Mouse (Mus musculus) naive thymus-derived CD4-positive, alpha-beta T cell, adult 2 months (primary cell): Measurements from ENCODE around the gene Aunip.

Source experiments
- DNase-seq: peaks from one replicate; pipeline ENCODE4 v3.0.0-alpha.2; 2011; ENCODE audit warnings: low read depth

Gene Aunip

GRCm38 (mm10) chr4:134553631-134554030, 42.8 kb downstream of the Aunip start:
- DNase-seq = no peak

- DNase-seq = peak; percentile 55
Observed at GRCm38 (mm10) chr4:134555956-134556580, 45.3 kb downstream of the Aunip start.

GRCm38 (mm10) chr4:134557626-134558249, 46.9 kb downstream of the Aunip start:
- DNase-seq = no peak

- DNase-seq = no peak
Observed at GRCm38 (mm10) chr4:134558570-134559113, 47.8 kb downstream of the Aunip start.

GRCm38 (mm10) chr4:134559154-134559553, 48.4 kb downstream of the Aunip start:
- DNase-seq = no peak

- DNase-seq = no peak
Observed at GRCm38 (mm10) chr4:134560699-134561098, 49.9 kb downstream of the Aunip start.

- DNase-seq = no peak
Observed at GRCm38 (mm10) chr4:134562014-134562413, 51.2 kb downstream of the Aunip start.

GRCm38 (mm10) chr4:134563624-134564023, 52.8 kb downstream of the Aunip start:
- DNase-seq = no peak

- DNase-seq = no peak
Observed at GRCm38 (mm10) chr4:134564093-134564492, 53.3 kb downstream of the Aunip start.

GRCm38 (mm10) chr4:134567377-134568226, 56.8 kb downstream of the Aunip start:
- DNase-seq = no peak

GRCm38 (mm10) chr4:134569205-134569604, 58.4 kb downstream of the Aunip start:
- no peak for DNase-seq

GRCm38 (mm10) chr4:134569831-134570230, 59.0 kb downstream of the Aunip start:
- DNase-seq = no peak

- DNase-seq = no peak
Observed at GRCm38 (mm10) chr4:134570704-134571451, 60.1 kb downstream of the Aunip start.

- DNase-seq = no peak
Observed at GRCm38 (mm10) chr4:134572449-134573300, 61.9 kb downstream of the Aunip start.
